Mouse (Mus musculus) midbrain, embryonic 11.5 days (tissue): ENCODE data around the gene Notch3. TPM values are rescaled to one million over a fixed set of nuclear protein-coding genes. Genes with fewer than 3 reads are reported as not detected.
"Not testable (repeated sequence)": the region's sequence is repeated elsewhere in the genome, so short reads cannot be mapped to it uniquely, and the experiment has no call there.

ENCODE experiments used
- ATAC-seq: fragments of 200-750 bp; cut with Nextera tagmentation; 2 replicates; pipeline ENCODE4 v1.8.0; 2017; ENCODE audit warnings: moderate TSS enrichment, moderate library complexity; ENCODE audit not compliant: low FRiP score
- DNase-seq: peaks from one replicate; pipeline ENCODE4 v3.0.0; 2015; ENCODE audit warnings: low spot score; ENCODE audit errors: missing footprints
- H3K27ac ChIP-seq: fragments of 300-500 bp; sonication (generic); 2 replicates; pipeline ENCODE4 v1.5.1; 2014; ENCODE audit warnings: low read depth, low read length
- H3K27me3 ChIP-seq: fragments of 300-500 bp; sonication (generic); 2 replicates; pipeline ENCODE4 v1.6.1; 2014; ENCODE audit warnings: mild to moderate bottlenecking, low read length, moderate library complexity, mixed read lengths; ENCODE audit not compliant: control insufficient read depth, insufficient read depth
- H3K36me3 ChIP-seq: fragments of 300-500 bp; sonication (generic); 2 replicates; pipeline ENCODE4 v1.6.1; 2014; ENCODE audit warnings: mild to moderate bottlenecking, low read length, moderate library complexity, mixed read lengths; ENCODE audit not compliant: control insufficient read depth, insufficient read depth
- H3K4me1 ChIP-seq: fragments of 300-500 bp; sonication (generic); 2 replicates; pipeline ENCODE4 v1.6.1; 2014; ENCODE audit warnings: low read length; ENCODE audit not compliant: control insufficient read depth, insufficient read depth
- H3K4me2 ChIP-seq: fragments of 300-500 bp; sonication (generic); 2 replicates; pipeline ENCODE4 v1.6.1; 2014; ENCODE audit warnings: mild to moderate bottlenecking, moderate library complexity
- H3K4me3 ChIP-seq: fragments of 300-500 bp; sonication (generic); 2 replicates; pipeline ENCODE4 v1.5.1; 2014; ENCODE audit warnings: low read depth, low read length
- H3K9ac ChIP-seq: fragments of 300-500 bp; sonication (generic); 2 replicates; pipeline ENCODE4 v1.6.1; 2014; ENCODE audit warnings: low read length
- H3K9me3 ChIP-seq: fragments of 300-500 bp; sonication (generic); 2 replicates; pipeline ENCODE4 v1.6.1; 2016; ENCODE audit warnings: low read length; ENCODE audit not compliant: control insufficient read depth
- WGBS: fragments of 180-500 bp; shearing (Covaris S2); extraction: QIAGEN DNeasy Blood & Tissue Kit; methylation state at CpG from one replicate; pipeline ENCODE4 v1.1.7; 2014; 5-methylcytosine and 5-hydroxymethylcytosine counted together
- polyA plus RNA-seq: library from polyadenylated mRNA; unstranded; fragments of >200 nt; fragmentation: Nextera tagmentation; extraction: Ambion mirVana; gene quantifications from 2 replicates; pipeline ENCODE4 v1.2.1, GENCODE M21; 2014

The Notch3 gene
- polyA plus RNA-seq, 1 experiment from 2014 or later, result 21.4 TPM

- Histone ChIP-seq H3K9me3 (no peaks in the 10 kb centered on the region), H3K4me3 (no peak overlapping the region), H3K9ac (no peak overlapping the region), H3K27ac (no peak overlapping the region), H3K27me3 (no peaks in the 10 kb centered on the region), H3K36me3 (peaks cover 40% of the 10 kb centered on the region), H3K4me2 (no peak overlapping the region), H3K4me1 (no peaks in the 10 kb centered on the region)
- ATAC-seq (no peak), DNase-seq (no peak)
- 88% methylated on average over 3 of the region's 3 CpGs for WGBS
These were observed 41.2 kb downstream of the Notch3 start for GRCm38 (mm10) chr17:32125407-32125806.

GRCm38 (mm10) chr17:32123545-32123944, 43.1 kb downstream of the Notch3 start:
- Histone ChIP-seq H3K4me2 (no peak overlapping the region), H3K27me3 (no peaks in the 10 kb centered on the region), H3K36me3 (peaks cover 31% of the 10 kb centered on the region), H3K9ac (no peak overlapping the region), H3K4me1 (no peaks in the 10 kb centered on the region), H3K4me3 (no peak overlapping the region), H3K27ac (no peak overlapping the region), H3K9me3 (no peaks in the 10 kb centered on the region)
- ATAC-seq (no peak), DNase-seq (no peak)
- WGBS, result 97% methylated on average over 4 of the region's 4 CpGs

- no peak for ATAC-seq
- Histone ChIP-seq H3K4me2 (no peak overlapping the region), H3K4me3 (no peak overlapping the region), H3K9me3 (no peaks in the 10 kb centered on the region), H3K27me3 (no peaks in the 10 kb centered on the region), H3K36me3 (peaks cover 27% of the 10 kb centered on the region), H3K4me1 (peaks cover 5% of the 10 kb centered on the region), H3K9ac (no peak overlapping the region), H3K27ac (no peak overlapping the region)
- DNase-seq, result no peak
- 85% methylated on average over 14 of the region's 14 CpGs for WGBS
These were observed 44.1 kb downstream of the Notch3 start for GRCm38 (mm10) chr17:32122587-32122970.

- H3K4me1 ChIP-seq, result peaks cover 5% of the 10 kb centered on the region
- WGBS, result 79% methylated on average over 19 of the region's 19 CpGs
- H3K27me3 ChIP-seq, result no peaks in the 10 kb centered on the region
- no peak overlapping the region for H3K4me2 ChIP-seq
- no peak overlapping the region for H3K27ac ChIP-seq
- H3K9me3 ChIP-seq, result no peaks in the 10 kb centered on the region
- DNase-seq, result no peak
- no peak for ATAC-seq
- peaks cover 22% of the 10 kb centered on the region for H3K36me3 ChIP-seq
- H3K4me3 ChIP-seq, result no peak overlapping the region
- no peak overlapping the region for H3K9ac ChIP-seq
These were observed 44.6 kb downstream of the Notch3 start for GRCm38 (mm10) chr17:32121833-32122586.

GRCm38 (mm10) chr17:32120771-32121532, 45.7 kb downstream of the Notch3 start:
- H3K9ac ChIP-seq, result no peak overlapping the region
- no peaks in the 10 kb centered on the region for H3K9me3 ChIP-seq
- H3K36me3 ChIP-seq, result peaks cover 19% of the 10 kb centered on the region
- no peak overlapping the region for H3K4me2 ChIP-seq
- 88% methylated on average over 9 of the region's 9 CpGs for WGBS
- no peak for DNase-seq
- ATAC-seq, result no peak
- H3K4me3 ChIP-seq, result no peak overlapping the region
- H3K4me1 ChIP-seq, result peaks cover 5% of the 10 kb centered on the region
- no peak overlapping the region for H3K27ac ChIP-seq
- no peaks in the 10 kb centered on the region for H3K27me3 ChIP-seq

GRCm38 (mm10) chr17:32119196-32119595, 47.5 kb downstream of the Notch3 start:
- 85% methylated on average over 16 of the region's 16 CpGs for WGBS
- H3K4me2 ChIP-seq, result no peak overlapping the region
- no peaks in the 10 kb centered on the region for H3K9me3 ChIP-seq

GRCm38 (mm10) chr17:32118484-32118883, 48.2 kb downstream of the Notch3 start:
- Histone ChIP-seq H3K4me3 (no peak overlapping the region), H3K27me3 (peaks cover 5% of the 10 kb centered on the region; the same call in 1 of the 2 replicates), H3K9me3 (no peaks in the 10 kb centered on the region), H3K27ac (no peak overlapping the region), H3K9ac (no peak overlapping the region), H3K36me3 (peaks cover 15% of the 10 kb centered on the region), H3K4me1 (peaks cover 11% of the 10 kb centered on the region), H3K4me2 (peak overlapping the region; percentile 4)
- peak; percentile 17; the same call in 1 of the 2 replicates for ATAC-seq
- DNase-seq, result no peak
- WGBS, result 25% methylated on average over 3 of the region's 3 CpGs

More at GRCm38 (mm10) chr17:32119196-32119595, 47.5 kb downstream of the Notch3 start:
- Histone ChIP-seq H3K4me1 (peaks cover 7% of the 10 kb centered on the region), H3K36me3 (peaks cover 19% of the 10 kb centered on the region), H3K4me3 (no peak overlapping the region), H3K27me3 (no peaks in the 10 kb centered on the region), H3K9ac (no peak overlapping the region), H3K27ac (no peak overlapping the region)
- DNase-seq, result no peak
- no peak for ATAC-seq

GRCm38 (mm10) chr17:32117872-32118421, 48.7 kb downstream of the Notch3 start:
- H3K9me3 ChIP-seq, H3K27ac ChIP-seq, H3K9ac ChIP-seq, H3K4me3 ChIP-seq: not testable (repeated sequence)
- Histone ChIP-seq H3K4me1 (peaks cover 13% of the 10 kb centered on the region), H3K36me3 (peaks cover 15% of the 10 kb centered on the region), H3K27me3 (peaks cover 10% of the 10 kb centered on the region; the same call in 1 of the 2 replicates), H3K4me2 (peak overlapping the region; percentile 4)
- under 1% methylated on average over 11 of the region's 13 CpGs for WGBS
- peak; percentile 41; the same call in 1 of the 2 replicates for ATAC-seq
- DNase-seq, result peak; percentile 92
